Comparison of ENCODE assay signal across 7 mouse cellular contexts in the genomic region with DNA sequence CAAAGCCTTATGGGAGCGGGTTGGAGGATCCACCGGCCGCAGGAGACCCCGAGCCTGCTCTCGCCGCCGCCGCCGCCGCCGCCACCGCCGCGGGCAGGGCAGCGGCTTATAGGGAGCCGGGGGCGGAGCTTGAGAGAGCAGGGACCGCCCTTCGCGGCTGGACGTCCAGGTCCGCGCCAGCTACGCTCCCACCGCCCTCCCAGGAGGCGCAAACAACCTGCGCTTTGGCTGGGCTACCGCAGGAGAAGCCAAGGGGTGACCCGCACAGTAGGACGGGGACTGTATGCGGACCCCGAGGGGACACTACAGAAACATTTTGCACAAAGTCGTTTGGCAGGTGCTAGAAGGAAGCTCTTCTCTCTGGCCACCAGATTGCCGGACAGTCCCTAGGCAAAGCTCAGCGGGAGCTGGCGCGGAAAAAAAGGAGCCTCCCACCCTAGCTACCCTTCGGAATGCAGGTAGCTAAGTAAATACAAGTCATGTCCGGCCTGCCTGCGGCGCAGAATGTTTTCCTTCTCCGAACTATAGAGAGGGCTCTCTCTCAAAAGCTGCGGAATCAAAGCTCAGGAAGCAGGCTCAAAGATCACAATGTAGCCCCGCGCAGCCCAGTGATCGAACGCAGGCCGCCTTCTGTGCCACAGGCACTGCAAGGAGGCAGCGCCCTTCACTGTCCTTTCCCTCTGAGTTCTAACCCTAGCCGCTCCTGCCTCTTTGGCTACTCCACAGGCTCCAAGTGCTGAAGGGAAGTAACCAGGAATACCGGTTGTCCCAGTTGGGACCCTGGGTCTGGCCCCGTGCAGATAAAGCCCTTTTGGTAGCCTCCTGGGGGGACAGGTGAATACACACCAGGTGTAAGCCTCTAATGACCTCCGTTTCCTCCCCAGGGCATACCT. TPM values are rescaled to one million over a fixed set of nuclear protein-coding genes. Genes with fewer than 3 reads are reported as not detected.
DNase-seq lines count a peak whose midpoint lies in the region; ATAC-seq and TF ChIP-seq lines count a peak whose summit lies in the region.

No protein-coding gene starts in this region.

- peak overlapping the region; percentile 71 for H3K27ac ChIP-seq in intestine, embryonic 15.5 days
- peak overlapping the region; percentile 65 for H3K27ac ChIP-seq in midbrain, embryonic 10.5 days (replicated peaks)
- peak overlapping the region; percentile 4; the same call in 1 of the 2 replicates for H3K27ac ChIP-seq in small intestine, adult 2 months (ENCODE audit: insufficient read depth, low read depth, low read length)

- H3K27me3 ChIP-seq in intestine, embryonic 15.5 days (replicated peaks) = no peaks in the 10 kb centered on the region
- peaks cover 41% of the 10 kb centered on the region for H3K27me3 ChIP-seq in midbrain, embryonic 10.5 days (ENCODE audit: low read depth, poor library complexity, severe bottlenecking)
- H3K27me3 ChIP-seq in small intestine, adult 2 months (ENCODE audit: control insufficient read depth, insufficient read depth, low read length) = 0 out of 2 replicates have a peak, but pooled peaks cover 3% of the 10 kb centered on the region

- H3K4me3 ChIP-seq in intestine, embryonic 15.5 days (replicated peaks) = peak overlapping the region; percentile 61
- H3K4me3 ChIP-seq in midbrain, embryonic 10.5 days = peak overlapping the region; percentile 74
- H3K4me3 ChIP-seq in small intestine, adult 2 months (ENCODE audit: low read depth, low read length) = peak overlapping the region; percentile 74

- WGBS in intestine, embryonic 15.5 days = under 1% methylated on average over 53 of the region's 53 CpGs
- WGBS in midbrain, embryonic 10.5 days = under 1% methylated on average over 51 of the region's 53 CpGs
- 1% methylated on average over 53 of the region's 53 CpGs for WGBS in small intestine, adult 2 months

- H3K36me3 ChIP-seq in intestine, embryonic 15.5 days = no peaks in the 10 kb centered on the region
- H3K36me3 ChIP-seq in midbrain, embryonic 10.5 days = no peaks in the 10 kb centered on the region
- H3K36me3 ChIP-seq in small intestine, adult 2 months (ENCODE audit: control insufficient read depth, insufficient read depth, low read length) = no peaks in the 10 kb centered on the region

- peak overlapping the region; percentile 55 for H3K9ac ChIP-seq in intestine, embryonic 15.5 days

- TF ChIP-seq CTCF in small intestine, adult 2 months (IDR thresholded peaks at IDR 0.05; ENCODE audit: extremely low read depth, insufficient read length, insufficient replicate concordance, low read depth, low read length) = no peak

- peak overlapping the region; percentile 87 for H3K4me2 ChIP-seq in intestine, embryonic 15.5 days (replicated peaks)

- 0 out of 2 replicates have a peak, but pooled peaks cover 8% of the 10 kb centered on the region for H3K4me1 ChIP-seq in intestine, embryonic 15.5 days (replicated peaks)
- H3K4me1 ChIP-seq in midbrain, embryonic 10.5 days = peaks cover 7% of the 10 kb centered on the region
- H3K4me1 ChIP-seq in small intestine, adult 2 months (ENCODE audit: control insufficient read depth, insufficient read depth, insufficient read length, low read length) = 0 out of 2 replicates have a peak, but pooled peaks cover 2% of the 10 kb centered on the region

- ATAC-seq in intestine, embryonic 15.5 days = peak; percentile 95

- no peaks in the 10 kb centered on the region for H3K9me3 ChIP-seq in intestine, embryonic 15.5 days
- H3K9me3 ChIP-seq in midbrain, embryonic 10.5 days (replicated peaks) = no peaks in the 10 kb centered on the region

- no peak; the same call in none of the 2 replicates for TF ChIP-seq POLR2A in small intestine, adult 2 months (IDR thresholded peaks at IDR 0.05; ENCODE audit: low read depth, low read length)

- intact Hi-C loops in gastrocnemius, postnatal 14 days (cut with DNase I; ENCODE audit: low total_unique reads) = no loop called here
- intact Hi-C loops in left cerebral cortex, postnatal 4 days (cut with DNase I) = loop anchor here (10.0 kb wide), 1 partner anchor 101 kb away; no protein-coding TSS in a partner anchor

- DNase-seq in adrenal gland, postnatal 36 days = peak; percentile 87 to 94
- peak; percentile 93 for DNase-seq in embryo, embryonic 11 days
- DNase-seq in gastrocnemius, postnatal 14 days = peak; percentile 85
- peak; percentile 64 for DNase-seq in left cerebral cortex, postnatal 4 days
- peak; percentile 81 for DNase-seq in midbrain, embryonic 10.5 days (ENCODE audit: low spot score)

RNA-seq across cellular contexts. Expression of gene Slc40a1, which starts 0.6 kb away (rescaled TPM):
- 1 to 10 TPM; 8.6 to 9.0 TPM for total RNA-seq in adrenal gland, postnatal 36 days (2021)
- total RNA-seq in gastrocnemius, postnatal 14 days (2021) = 10 to 100 TPM; 10.1 to 16.1 TPM
- 143 and 151 TPM in 2 replicates for polyA plus RNA-seq in intestine, embryonic 15.5 days (2015; fragmentation: Nextera tagmentation; extraction: Ambion mirVana)
- total RNA-seq in left cerebral cortex, postnatal 4 days (2021) = 10 to 100 TPM; 21.6 to 23.7 TPM
- polyA plus RNA-seq in midbrain, embryonic 10.5 days (2016; fragmentation: Nextera tagmentation; extraction: Ambion mirVana) = 9.0 and 17.2 TPM in 2 replicates
- 1.3 and 33.7 TPM in 2 replicates for polyA plus RNA-seq in small intestine, adult 2 months (2012; rRNA removed)

RNA-seq across cellular contexts. Expression of gene Gm5269, which starts 35.7 kb away (rescaled TPM):
- total RNA-seq in adrenal gland, postnatal 36 days (2021) = not detected
- total RNA-seq in gastrocnemius, postnatal 14 days (2021) = not detected
- polyA plus RNA-seq in intestine, embryonic 15.5 days (2015; fragmentation: Nextera tagmentation; extraction: Ambion mirVana) = not detected in 2 replicates
- total RNA-seq in left cerebral cortex, postnatal 4 days (2021) = not detected
- not detected in 2 replicates for polyA plus RNA-seq in midbrain, embryonic 10.5 days (2016; fragmentation: Nextera tagmentation; extraction: Ambion mirVana)
- not detected in 2 replicates for polyA plus RNA-seq in small intestine, adult 2 months (2012; rRNA removed)

Comparison
In these comparisons a context has a peak if more than half of its experiments do, and no peak if none do; other contexts are left out.
1. Peak in every context shown above with its lines: DNase-seq, ATAC-seq, H3K4me3 ChIP-seq and H3K27ac ChIP-seq.
2. H3K27ac ChIP-seq: peak in every context shown above with its lines; median percentile 71 in intestine, embryonic 15.5 days; 65 in midbrain, embryonic 10.5 days; 4 in small intestine, adult 2 months.